Mouse (Mus musculus): ENCODE measurements around the gene Gcgr. TPM values are rescaled to one million over a fixed set of nuclear protein-coding genes. Genes with fewer than 3 reads are reported as not detected.
"Not testable (repeated sequence)": the region's sequence is repeated elsewhere in the genome, so short reads cannot be mapped to it uniquely, and the experiment has no call there.

The Gcgr gene
- polyA plus RNA-seq, 1 experiment from 2014 or later = 1.9 TPM

DNA sequence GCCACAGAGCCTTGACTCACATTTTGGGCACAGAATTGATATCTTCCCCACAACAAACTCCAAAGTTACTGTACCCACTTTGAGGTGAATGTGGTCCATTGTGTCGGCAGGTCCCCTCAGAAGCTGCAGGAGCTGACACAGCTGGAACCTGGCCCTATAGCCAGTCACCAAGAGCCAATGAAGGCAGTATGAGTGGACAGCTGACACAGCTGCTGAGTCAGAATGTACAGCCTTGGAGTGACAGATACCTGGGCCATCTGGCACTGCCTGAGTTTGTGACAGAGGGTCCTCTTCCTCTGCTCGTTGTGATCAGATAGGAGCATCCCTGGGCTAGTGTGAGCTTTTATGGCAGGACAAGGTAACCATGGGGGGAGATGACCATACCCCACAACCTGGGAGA, 24.8 kb downstream of the Gcgr start:
- no peak overlapping the region for H3K27ac ChIP-seq (ENCODE audit: low read length)
- no peak for ATAC-seq (ENCODE audit: insufficient number of reproducible peaks, insufficient read depth, low FRiP score, low read depth)
- H3K27me3 ChIP-seq (ENCODE audit: control insufficient read depth, insufficient read depth, low read length) = no peaks in the 10 kb centered on the region
- H3K4me1 ChIP-seq (ENCODE audit: control insufficient read depth, insufficient read depth, low read length) = peaks cover 2% of the 10 kb centered on the region; the same call in 1 of the 2 replicates
- WGBS = 74% methylated on average over 2 of the region's 2 CpGs
- no peak overlapping the region for H3K4me2 ChIP-seq (replicated peaks; ENCODE audit: low read depth, low read length)
- peaks cover 12% of the 10 kb centered on the region for H3K36me3 ChIP-seq (ENCODE audit: control insufficient read depth, insufficient read depth, low read length)
- no peaks in the 10 kb centered on the region for H3K9me3 ChIP-seq (ENCODE audit: control insufficient read depth, low read depth, low read length)
- no peak overlapping the region for H3K4me3 ChIP-seq (ENCODE audit: low read depth, low read length)
- H3K9ac ChIP-seq (replicated peaks; ENCODE audit: low read depth, low read length) = no peak overlapping the region

DNA sequence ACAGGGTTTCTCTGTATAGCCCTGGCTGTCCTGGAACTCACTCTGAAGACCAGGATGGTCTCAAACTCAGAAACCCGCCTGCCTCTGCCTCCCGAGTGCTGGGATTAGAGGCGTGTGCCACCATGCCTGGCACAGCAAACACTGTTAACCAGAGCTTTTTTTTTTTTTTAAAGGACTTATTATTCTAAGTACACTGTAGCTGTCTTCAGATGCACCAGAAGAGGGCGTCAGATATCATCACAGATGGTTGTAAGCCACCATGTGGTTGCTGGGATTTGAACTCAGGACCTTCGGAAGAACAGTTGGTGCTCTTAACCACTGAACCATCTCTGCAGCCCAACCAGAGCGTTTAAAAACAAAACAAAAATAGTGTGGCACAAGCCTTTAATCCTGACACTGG, 28.3 kb downstream of the Gcgr start:
- 83% methylated on average over 6 of the region's 6 CpGs for WGBS
- H3K36me3 ChIP-seq (ENCODE audit: control insufficient read depth, insufficient read depth, low read length) = peaks cover 47% of the 10 kb centered on the region
- not testable (repeated sequence) for H3K27me3 ChIP-seq (ENCODE audit: control insufficient read depth, insufficient read depth, low read length); H3K9ac ChIP-seq (replicated peaks; ENCODE audit: low read depth, low read length); H3K4me1 ChIP-seq (ENCODE audit: control insufficient read depth, insufficient read depth, low read length); H3K4me2 ChIP-seq (replicated peaks; ENCODE audit: low read depth, low read length); H3K27ac ChIP-seq (ENCODE audit: low read length); ATAC-seq (ENCODE audit: insufficient number of reproducible peaks, insufficient read depth, low FRiP score, low read depth); H3K9me3 ChIP-seq (ENCODE audit: control insufficient read depth, low read depth, low read length); H3K4me3 ChIP-seq (ENCODE audit: low read depth, low read length)

DNA sequence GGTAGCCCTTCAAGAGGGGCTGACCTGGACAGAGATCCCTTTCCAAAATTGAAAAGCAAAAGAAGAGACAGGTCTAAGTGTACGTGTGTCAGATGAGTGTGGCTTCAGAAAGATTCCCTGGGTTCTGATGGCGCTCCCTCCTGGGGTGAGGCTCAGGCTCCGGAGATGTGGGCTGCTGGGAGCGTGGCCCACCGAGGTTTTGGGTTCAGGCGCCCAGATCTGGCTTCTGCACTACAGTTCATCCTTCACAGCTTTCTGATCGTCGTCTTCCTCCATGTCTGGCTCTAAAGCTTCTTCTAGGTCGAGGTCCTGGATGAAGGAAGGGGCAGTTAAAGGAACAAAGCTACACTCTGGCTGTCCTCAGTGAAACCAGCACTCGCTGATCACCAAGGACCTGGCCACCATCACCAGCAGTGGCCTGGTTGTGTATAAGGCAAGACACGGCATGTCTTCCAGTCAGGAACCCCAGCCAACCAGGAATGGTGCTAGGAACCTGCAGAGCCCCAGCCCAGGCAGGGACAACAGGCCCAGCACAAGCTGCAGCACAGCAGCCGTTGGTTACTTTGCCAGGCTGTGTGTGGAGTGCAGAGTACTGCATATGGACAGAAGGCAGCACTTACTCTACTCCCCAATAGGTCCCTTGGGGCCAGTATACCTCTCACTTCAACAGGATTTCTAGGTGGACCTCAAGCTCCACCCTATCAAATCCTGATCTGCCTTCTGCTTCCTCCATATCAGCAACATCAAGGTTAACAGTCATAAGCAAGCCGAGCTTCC, 30.6 kb downstream of the Gcgr start:
- WGBS = 91% methylated on average over 13 of the region's 13 CpGs
- ATAC-seq (ENCODE audit: insufficient number of reproducible peaks, insufficient read depth, low FRiP score, low read depth) = no peak
- Histone ChIP-seq H3K9ac (replicated peaks; ENCODE audit: low read depth, low read length) (no peak overlapping the region), H3K4me3 (ENCODE audit: low read depth, low read length) (no peak overlapping the region), H3K27ac (ENCODE audit: low read length) (no peak overlapping the region), H3K27me3 (ENCODE audit: control insufficient read depth, insufficient read depth, low read length) (no peaks in the 10 kb centered on the region), H3K36me3 (ENCODE audit: control insufficient read depth, insufficient read depth, low read length) (peaks cover 70% of the 10 kb centered on the region), H3K4me2 (replicated peaks; ENCODE audit: low read depth, low read length) (no peak overlapping the region), H3K4me1 (ENCODE audit: control insufficient read depth, insufficient read depth, low read length) (no peaks in the 10 kb centered on the region), H3K9me3 (ENCODE audit: control insufficient read depth, low read depth, low read length) (no peaks in the 10 kb centered on the region)

DNA sequence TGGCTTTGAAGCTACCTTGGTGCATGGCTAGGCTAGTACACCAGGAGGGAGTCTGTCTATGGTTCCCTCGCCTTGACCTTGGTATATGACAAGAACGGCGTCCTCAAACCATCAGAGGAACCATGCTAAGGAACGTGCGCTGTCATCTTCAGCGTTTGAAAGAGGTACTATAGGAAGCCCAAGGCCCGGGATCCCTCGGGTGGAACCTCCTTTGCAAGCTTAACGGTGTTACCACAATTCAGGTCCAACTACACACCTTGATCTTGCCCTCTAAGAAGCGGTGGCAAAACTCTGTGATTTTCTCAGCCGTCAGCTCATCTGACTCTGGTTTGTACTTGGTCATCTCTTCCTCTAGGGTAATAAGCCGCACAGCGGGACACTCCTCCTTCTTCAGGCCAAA, 32.5 kb downstream of the Gcgr start:
- no peak overlapping the region for H3K9ac ChIP-seq (replicated peaks; ENCODE audit: low read depth, low read length)
- no peak overlapping the region for H3K4me2 ChIP-seq (replicated peaks; ENCODE audit: low read depth, low read length)
- H3K4me3 ChIP-seq (ENCODE audit: low read depth, low read length) = no peak overlapping the region
- H3K27ac ChIP-seq (ENCODE audit: low read length) = no peak overlapping the region
- H3K27me3 ChIP-seq (ENCODE audit: control insufficient read depth, insufficient read depth, low read length) = no peaks in the 10 kb centered on the region
- ATAC-seq (ENCODE audit: insufficient number of reproducible peaks, insufficient read depth, low FRiP score, low read depth) = no peak
- H3K36me3 ChIP-seq (ENCODE audit: control insufficient read depth, insufficient read depth, low read length) = peaks cover 88% of the 10 kb centered on the region
- H3K4me1 ChIP-seq (ENCODE audit: control insufficient read depth, insufficient read depth, low read length) = no peaks in the 10 kb centered on the region
- no peaks in the 10 kb centered on the region for H3K9me3 ChIP-seq (ENCODE audit: control insufficient read depth, low read depth, low read length)
- WGBS = 95% methylated on average over 13 of the region's 13 CpGs

DNA sequence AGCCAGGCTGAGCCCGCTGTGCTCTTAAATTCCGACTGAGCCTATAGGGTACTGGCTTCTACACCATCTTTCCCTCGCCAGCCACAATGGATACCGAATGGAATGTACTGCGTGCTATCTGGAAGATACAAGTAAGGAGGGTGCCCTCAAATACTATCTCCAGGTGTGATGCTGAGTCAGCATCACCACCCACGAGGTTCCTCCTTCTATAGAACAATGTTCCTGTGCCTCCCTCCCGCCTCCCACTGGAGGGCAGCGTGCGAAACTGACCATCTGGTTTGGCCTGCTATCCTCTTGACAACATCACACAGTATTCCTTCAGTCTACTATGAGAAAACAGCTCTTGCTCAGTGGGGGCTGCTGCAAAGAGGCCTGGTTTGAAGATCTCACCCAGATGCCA, 34.6 kb downstream of the Gcgr start:
- H3K27me3 ChIP-seq (ENCODE audit: control insufficient read depth, insufficient read depth, low read length) = no peaks in the 10 kb centered on the region
- no peak overlapping the region for H3K27ac ChIP-seq (ENCODE audit: low read length)
- H3K4me3 ChIP-seq (ENCODE audit: low read depth, low read length) = no peak overlapping the region
- no peaks in the 10 kb centered on the region for H3K4me1 ChIP-seq (ENCODE audit: control insufficient read depth, insufficient read depth, low read length)
- 84% methylated on average over 9 of the region's 9 CpGs for WGBS
- H3K9ac ChIP-seq (replicated peaks; ENCODE audit: low read depth, low read length) = no peak overlapping the region
- H3K9me3 ChIP-seq (ENCODE audit: control insufficient read depth, low read depth, low read length) = no peaks in the 10 kb centered on the region
- ATAC-seq (ENCODE audit: insufficient number of reproducible peaks, insufficient read depth, low FRiP score, low read depth) = no peak
- H3K4me2 ChIP-seq (replicated peaks; ENCODE audit: low read depth, low read length) = no peak overlapping the region
- H3K36me3 ChIP-seq (ENCODE audit: control insufficient read depth, insufficient read depth, low read length) = peaks cover 93% of the 10 kb centered on the region

DNA sequence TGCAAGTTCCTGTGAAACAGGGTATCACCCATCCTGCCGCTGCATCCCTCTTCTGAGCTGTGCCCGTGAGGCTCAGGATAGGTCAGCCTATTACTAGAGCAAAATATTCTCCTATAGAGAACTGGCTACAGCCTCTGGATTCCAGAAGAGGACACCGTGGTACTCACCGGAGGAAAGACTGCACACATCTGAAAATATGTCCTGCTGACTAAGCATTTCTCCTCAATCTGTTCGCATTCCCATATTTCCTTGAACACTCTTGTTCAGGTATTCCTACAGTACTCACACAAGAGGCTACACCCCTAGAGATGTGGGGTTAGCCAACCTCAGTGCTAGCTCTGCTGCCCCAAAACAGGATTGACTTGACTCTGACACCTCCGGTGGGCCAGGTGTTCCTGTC, 37.8 kb downstream of the Gcgr start:
- Histone ChIP-seq H3K4me2 (replicated peaks; ENCODE audit: low read depth, low read length) (no peak overlapping the region), H3K9me3 (ENCODE audit: control insufficient read depth, low read depth, low read length) (no peaks in the 10 kb centered on the region), H3K27ac (ENCODE audit: low read length) (no peak overlapping the region), H3K36me3 (ENCODE audit: control insufficient read depth, insufficient read depth, low read length) (peaks cover 76% of the 10 kb centered on the region), H3K9ac (replicated peaks; ENCODE audit: low read depth, low read length) (no peak overlapping the region), H3K27me3 (ENCODE audit: control insufficient read depth, insufficient read depth, low read length) (no peaks in the 10 kb centered on the region), H3K4me1 (ENCODE audit: control insufficient read depth, insufficient read depth, low read length) (peaks cover 11% of the 10 kb centered on the region; the same call in 1 of the 2 replicates), H3K4me3 (ENCODE audit: low read depth, low read length) (no peak overlapping the region)
- ATAC-seq (ENCODE audit: insufficient number of reproducible peaks, insufficient read depth, low FRiP score, low read depth) = no peak
- WGBS = 92% methylated on average over 6 of the region's 6 CpGs

DNA sequence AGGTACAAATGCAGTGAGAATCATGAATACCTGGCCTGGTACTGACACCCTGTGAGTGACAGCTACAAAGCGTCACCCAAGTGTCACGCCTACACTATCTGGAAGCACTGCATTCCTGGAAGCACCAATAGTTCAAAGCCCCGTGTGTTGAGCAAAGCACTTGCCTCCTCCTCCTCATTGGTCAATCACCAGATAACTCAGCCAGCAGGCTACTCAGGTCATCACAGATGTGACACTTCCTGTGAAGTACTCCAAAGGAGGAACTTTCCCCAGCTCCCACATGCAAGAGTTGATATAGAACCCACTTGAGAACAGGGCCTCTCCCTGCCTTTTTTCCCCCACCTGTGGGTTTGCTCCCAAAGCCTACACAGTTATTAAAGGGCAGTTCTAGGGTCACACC, 40.6 kb downstream of the Gcgr start:
- H3K27ac ChIP-seq (ENCODE audit: low read length) = no peak overlapping the region
- no peaks in the 10 kb centered on the region for H3K27me3 ChIP-seq (ENCODE audit: control insufficient read depth, insufficient read depth, low read length)
- H3K4me3 ChIP-seq (ENCODE audit: low read depth, low read length) = peak overlapping the region; percentile 95
- peak overlapping the region; percentile 94 for H3K9ac ChIP-seq (replicated peaks; ENCODE audit: low read depth, low read length)
- WGBS = 70% methylated on average over 3 of the region's 3 CpGs
- no peaks in the 10 kb centered on the region for H3K9me3 ChIP-seq (ENCODE audit: control insufficient read depth, low read depth, low read length)
- H3K4me1 ChIP-seq (ENCODE audit: control insufficient read depth, insufficient read depth, low read length) = peaks cover 16% of the 10 kb centered on the region
- H3K36me3 ChIP-seq (ENCODE audit: control insufficient read depth, insufficient read depth, low read length) = peaks cover 48% of the 10 kb centered on the region
- peak overlapping the region; percentile 91 for H3K4me2 ChIP-seq (replicated peaks; ENCODE audit: low read depth, low read length)
- ATAC-seq (ENCODE audit: insufficient number of reproducible peaks, insufficient read depth, low FRiP score, low read depth) = no peak

DNA sequence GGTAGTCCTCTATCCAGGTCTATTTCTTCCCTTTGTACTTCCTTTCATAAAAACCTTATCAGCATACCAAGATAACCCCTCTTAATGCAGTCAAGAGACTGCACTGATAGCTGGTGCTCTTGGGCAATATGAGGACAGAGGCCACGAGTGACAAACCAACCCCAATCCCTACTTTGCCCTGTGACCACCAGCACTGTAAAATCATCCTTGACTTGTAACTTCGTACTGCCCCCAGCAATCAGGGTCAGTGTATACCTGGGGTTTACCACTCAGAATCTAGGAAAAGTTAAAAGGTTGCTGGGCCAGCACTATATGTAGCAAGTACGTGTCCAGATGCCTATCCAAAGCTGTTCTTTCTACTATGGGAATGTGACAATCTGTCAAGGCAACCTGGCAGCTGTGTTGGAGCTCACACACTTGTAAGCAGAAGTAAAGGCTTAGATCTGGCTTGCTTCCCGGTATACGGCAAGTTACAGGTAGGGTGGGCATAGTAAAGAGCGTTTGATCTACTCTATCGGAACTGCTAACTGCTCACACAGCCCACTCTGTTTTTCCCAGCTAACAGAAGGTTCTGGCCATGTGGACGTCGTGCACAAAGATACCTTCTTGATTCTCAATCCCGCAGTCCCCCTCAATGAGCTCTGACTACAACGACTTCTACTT, 41.4 kb downstream of the Gcgr start:
- H3K9ac ChIP-seq (replicated peaks; ENCODE audit: low read depth, low read length) = peak overlapping the region; percentile 94
- no peak for ATAC-seq (ENCODE audit: insufficient number of reproducible peaks, insufficient read depth, low FRiP score, low read depth)

More for the DNA sequence above, 41.4 kb downstream of the Gcgr start:
- Histone ChIP-seq H3K36me3 (ENCODE audit: control insufficient read depth, insufficient read depth, low read length) (peaks cover 41% of the 10 kb centered on the region), H3K9me3 (ENCODE audit: control insufficient read depth, low read depth, low read length) (no peaks in the 10 kb centered on the region), H3K27ac (ENCODE audit: low read length) (peak overlapping the region; percentile 84), H3K4me2 (replicated peaks; ENCODE audit: low read depth, low read length) (peak overlapping the region; percentile 91), H3K27me3 (ENCODE audit: control insufficient read depth, insufficient read depth, low read length) (no peaks in the 10 kb centered on the region), H3K4me3 (ENCODE audit: low read depth, low read length) (peak overlapping the region; percentile 95), H3K4me1 (ENCODE audit: control insufficient read depth, insufficient read depth, low read length) (peaks cover 16% of the 10 kb centered on the region)
- WGBS = 5% methylated on average over 11 of the region's 11 CpGs

Measured in stomach, embryonic 14.5 days (tissue).